Mouse (Mus musculus): ENCODE measurements around the gene Rnf167. TPM values are rescaled to one million over a fixed set of nuclear protein-coding genes. Genes with fewer than 3 reads are reported as not detected.
A peak's percentile ranks its signal among the peaks of the same experiment; 100 is the strongest.

Gene Rnf167
- polyA plus RNA-seq, 1 experiment from 2014 or later: 55.3 TPM

DNA sequence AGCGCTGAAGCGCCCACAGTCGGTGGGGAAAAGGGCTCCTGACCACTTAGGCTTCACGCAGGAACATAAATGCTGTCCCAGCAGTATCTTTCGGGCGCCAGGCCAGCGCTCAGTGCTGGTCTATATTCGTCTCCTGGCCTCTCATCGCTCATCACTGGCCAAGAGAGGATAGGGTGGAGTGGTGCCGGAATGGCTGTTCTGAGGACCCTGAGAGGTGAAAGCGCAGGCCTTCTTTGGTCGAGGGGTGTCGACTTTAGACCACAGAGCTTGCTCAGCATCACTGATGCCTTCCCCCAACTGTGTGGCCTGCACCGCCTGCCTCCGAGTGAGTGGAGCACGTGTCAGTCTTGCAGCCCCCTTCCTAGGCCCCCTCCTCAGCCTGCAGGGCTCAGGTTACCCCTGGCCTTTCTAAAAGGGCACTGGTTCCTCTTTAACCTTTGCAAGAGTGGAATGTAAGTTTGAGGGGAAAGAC, 9.5 kb downstream of the Rnf167 start:
- H3K27ac ChIP-seq (ENCODE audit: low read depth): peak overlapping the region; percentile 99
- peaks cover 12% of the 10 kb centered on the region for H3K36me3 ChIP-seq (replicated peaks; ENCODE audit: insufficient read depth, low read length)
- ATAC-seq (no peak), DNase-seq (no peak)
- H3K9ac ChIP-seq (replicated peaks): peak overlapping the region; percentile 100; the same call in 1 of the 2 replicates
- H3K9me3 ChIP-seq (ENCODE audit: low read length): no peaks in the 10 kb centered on the region
- 26% methylated on average over 16 of the region's 16 CpGs for WGBS (ENCODE audit: insufficient replicate concordance)
- peak overlapping the region; percentile 100 for H3K4me3 ChIP-seq (ENCODE audit: low read depth, low read length)
- peak overlapping the region; percentile 96 for H3K4me2 ChIP-seq (ENCODE audit: low read depth, low read length)
- no peaks in the 10 kb centered on the region for H3K27me3 ChIP-seq (ENCODE audit: insufficient read depth, low read length)
- H3K4me1 ChIP-seq (ENCODE audit: insufficient read depth): peaks cover 31% of the 10 kb centered on the region
- TF ChIP-seq EP300 (IDR thresholded peaks at IDR 0.05; ENCODE audit: low read depth) (no peak), CTCF (IDR thresholded peaks at IDR 0.05; ENCODE audit: low read depth) (no peak)

DNA sequence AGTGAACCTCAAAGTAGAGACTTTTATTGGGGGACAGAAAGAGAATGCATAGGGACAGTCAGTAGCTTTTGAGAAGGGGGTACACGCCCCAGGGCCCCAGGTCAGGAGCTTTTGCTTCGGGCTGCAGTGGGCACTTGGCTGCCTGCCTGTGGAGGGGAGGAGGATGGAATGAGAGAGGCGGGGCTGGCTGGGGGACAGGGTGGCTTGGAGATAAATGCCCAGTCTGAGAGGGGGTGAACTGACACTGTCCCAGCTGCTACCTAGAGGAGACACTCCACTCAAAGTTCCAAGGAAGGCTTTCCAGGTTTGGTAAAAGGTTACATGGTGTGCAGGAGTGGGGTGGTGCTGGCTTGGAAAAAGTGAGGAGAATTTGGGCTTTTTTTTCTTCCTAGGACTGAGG, 9.9 kb downstream of the Rnf167 start, which contains the start of gene Eno3:
TSS of gene Eno3 (plus strand) at position 239 of the 400 bp plus-strand sequence.
- DNase-seq (no peak), ATAC-seq (no peak)
- no peak for TF ChIP-seq EP300 (IDR thresholded peaks at IDR 0.05; ENCODE audit: low read depth)
- peak within 1 kb of the TSS; percentile 96 for H3K4me2 ChIP-seq (ENCODE audit: low read depth, low read length)
- peak within 1 kb of the TSS; percentile 99 for H3K27ac ChIP-seq (ENCODE audit: low read depth)
- H3K4me3 ChIP-seq (ENCODE audit: low read depth, low read length): peak within 1 kb of the TSS; percentile 100
- peaks cover 11% of the 10 kb centered on the region for H3K36me3 ChIP-seq (replicated peaks; ENCODE audit: insufficient read depth, low read length)
- H3K9ac ChIP-seq (replicated peaks): peak within 1 kb of the TSS; percentile 100
- peaks cover 27% of the 10 kb centered on the region for H3K4me1 ChIP-seq (ENCODE audit: insufficient read depth)
- no peaks in the 10 kb centered on the region for H3K27me3 ChIP-seq (ENCODE audit: insufficient read depth, low read length)
- WGBS (ENCODE audit: insufficient replicate concordance): 33% methylated on average over 3 of the region's 3 CpGs
- no peaks in the 10 kb centered on the region for H3K9me3 ChIP-seq (ENCODE audit: low read length)

DNA sequence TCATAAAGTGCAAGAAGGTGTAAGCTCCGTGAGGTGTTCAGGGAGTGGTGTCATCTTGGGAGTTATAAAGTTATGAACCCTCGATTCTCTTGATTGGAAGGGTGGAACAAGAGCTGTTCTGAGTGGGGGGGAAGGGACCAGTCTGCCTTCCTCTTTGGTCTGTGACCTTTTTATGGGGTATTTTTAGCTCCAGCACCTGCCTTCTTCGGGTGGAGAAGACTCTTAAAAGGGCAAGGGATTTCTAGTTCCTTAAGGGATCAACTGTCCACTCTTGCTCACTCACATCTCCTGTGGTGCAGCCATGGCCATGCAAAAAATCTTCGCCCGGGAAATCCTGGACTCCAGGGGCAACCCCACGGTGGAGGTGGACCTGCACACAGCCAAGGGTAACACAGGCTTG, 10.5 kb downstream of the Rnf167 start:
- Histone ChIP-seq H3K4me2 (ENCODE audit: low read depth, low read length) (no peak overlapping the region), H3K27me3 (ENCODE audit: insufficient read depth, low read length) (no peaks in the 10 kb centered on the region), H3K36me3 (replicated peaks; ENCODE audit: insufficient read depth, low read length) (peaks cover 13% of the 10 kb centered on the region), H3K4me3 (ENCODE audit: low read depth, low read length) (no peak overlapping the region), H3K27ac (ENCODE audit: low read depth) (no peak overlapping the region), H3K9ac (replicated peaks) (no peak overlapping the region), H3K4me1 (ENCODE audit: insufficient read depth) (peaks cover 22% of the 10 kb centered on the region), H3K9me3 (ENCODE audit: low read length) (no peaks in the 10 kb centered on the region)
- TF ChIP-seq CTCF (IDR thresholded peaks at IDR 0.05; ENCODE audit: low read depth) (no peak), EP300 (IDR thresholded peaks at IDR 0.05; ENCODE audit: low read depth) (no peak)
- WGBS (ENCODE audit: insufficient replicate concordance): 51% methylated on average over 6 of the region's 6 CpGs
- ATAC-seq (no peak), DNase-seq (no peak)

DNA sequence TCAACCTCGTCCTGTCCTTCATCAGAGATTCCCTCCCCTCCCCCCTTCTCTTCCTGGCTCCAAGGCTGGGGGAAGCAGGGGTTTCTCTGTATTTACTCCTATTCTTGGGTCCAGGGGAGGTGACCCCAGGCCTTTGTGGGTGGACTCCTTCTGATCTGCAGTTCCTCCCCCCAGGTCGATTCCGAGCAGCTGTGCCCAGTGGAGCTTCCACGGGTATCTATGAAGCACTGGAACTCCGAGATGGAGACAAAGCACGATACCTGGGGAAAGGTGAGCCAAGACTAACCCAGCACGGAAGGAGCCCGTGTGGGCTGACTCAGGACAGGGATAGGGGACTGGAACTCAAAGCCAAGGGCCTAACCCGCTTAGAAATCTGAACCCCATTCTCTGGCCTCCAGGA, 11.0 kb downstream of the Rnf167 start:
- Histone ChIP-seq H3K9me3 (ENCODE audit: low read length) (no peaks in the 10 kb centered on the region), H3K9ac (replicated peaks) (no peak overlapping the region), H3K36me3 (replicated peaks; ENCODE audit: insufficient read depth, low read length) (peaks cover 13% of the 10 kb centered on the region), H3K4me3 (ENCODE audit: low read depth, low read length) (no peak overlapping the region), H3K4me2 (ENCODE audit: low read depth, low read length) (no peak overlapping the region), H3K4me1 (ENCODE audit: insufficient read depth) (peaks cover 20% of the 10 kb centered on the region), H3K27me3 (ENCODE audit: insufficient read depth, low read length) (no peaks in the 10 kb centered on the region), H3K27ac (ENCODE audit: low read depth) (no peak overlapping the region)
- no peak for ATAC-seq
- WGBS (ENCODE audit: insufficient replicate concordance): 69% methylated on average over 9 of the region's 9 CpGs
- no peak for TF ChIP-seq EP300 (IDR thresholded peaks at IDR 0.05; ENCODE audit: low read depth)
- TF ChIP-seq CTCF (IDR thresholded peaks at IDR 0.05; ENCODE audit: low read depth): no peak
- DNase-seq: no peak

DNA sequence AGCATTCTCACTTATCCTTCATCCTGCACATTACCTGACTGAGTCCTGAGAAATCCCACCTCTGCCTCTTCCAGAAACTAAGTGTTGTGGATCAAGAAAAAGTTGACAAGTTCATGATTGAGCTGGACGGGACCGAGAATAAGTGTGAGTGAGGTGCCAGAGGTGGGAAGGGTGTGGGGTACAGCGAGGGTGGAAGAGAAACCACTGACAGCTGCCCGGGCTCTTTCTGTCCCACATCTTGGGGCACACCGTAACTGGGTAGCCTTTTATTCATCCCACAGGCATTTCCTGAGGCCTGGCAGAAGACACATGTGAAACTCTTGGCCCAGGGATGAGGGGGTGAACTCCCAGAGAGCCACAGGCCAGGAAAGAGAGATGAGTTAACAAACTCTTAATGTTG, 11.5 kb downstream of the Rnf167 start:
- ATAC-seq: no peak
- TF ChIP-seq CTCF (IDR thresholded peaks at IDR 0.05; ENCODE audit: low read depth) (no peak), EP300 (IDR thresholded peaks at IDR 0.05; ENCODE audit: low read depth) (no peak)

DNA sequence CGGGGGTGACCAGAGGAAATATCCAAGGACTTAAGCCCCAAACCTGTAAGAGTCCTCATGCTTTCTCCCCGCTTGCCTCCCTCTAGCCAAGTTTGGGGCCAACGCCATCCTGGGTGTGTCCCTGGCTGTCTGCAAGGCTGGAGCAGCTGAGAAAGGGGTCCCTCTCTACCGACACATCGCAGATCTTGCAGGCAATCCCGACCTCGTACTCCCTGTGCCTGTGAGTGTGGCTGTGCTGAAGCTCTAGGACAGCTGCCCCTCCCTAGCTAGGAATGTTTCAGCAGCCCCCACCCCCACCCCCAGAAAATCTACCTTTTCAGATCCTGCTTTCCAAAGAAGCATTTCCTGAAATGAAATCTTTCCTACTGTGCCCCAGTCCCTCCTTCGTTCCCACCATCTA, 11.9 kb downstream of the Rnf167 start:
- H3K36me3 ChIP-seq (replicated peaks; ENCODE audit: insufficient read depth, low read length): peaks cover 20% of the 10 kb centered on the region
- peaks cover 20% of the 10 kb centered on the region for H3K4me1 ChIP-seq (ENCODE audit: insufficient read depth)
- TF ChIP-seq EP300 (IDR thresholded peaks at IDR 0.05; ENCODE audit: low read depth) (no peak), CTCF (IDR thresholded peaks at IDR 0.05; ENCODE audit: low read depth) (no peak)
- no peak overlapping the region for H3K9ac ChIP-seq (replicated peaks)
- 82% methylated on average over 8 of the region's 8 CpGs for WGBS (ENCODE audit: insufficient replicate concordance)
- ATAC-seq: no peak
- no peaks in the 10 kb centered on the region for H3K27me3 ChIP-seq (ENCODE audit: insufficient read depth, low read length)
- no peak overlapping the region for H3K4me2 ChIP-seq (ENCODE audit: low read depth, low read length)
- H3K4me3 ChIP-seq (ENCODE audit: low read depth, low read length): no peak overlapping the region
- no peak for DNase-seq
- H3K27ac ChIP-seq (ENCODE audit: low read depth): no peak overlapping the region
- no peaks in the 10 kb centered on the region for H3K9me3 ChIP-seq (ENCODE audit: low read length)

More for the DNA sequence above, 11.5 kb downstream of the Rnf167 start:
- Histone ChIP-seq H3K27ac (ENCODE audit: low read depth) (no peak overlapping the region), H3K36me3 (replicated peaks; ENCODE audit: insufficient read depth, low read length) (peaks cover 16% of the 10 kb centered on the region), H3K9ac (replicated peaks) (no peak overlapping the region), H3K4me1 (ENCODE audit: insufficient read depth) (peaks cover 20% of the 10 kb centered on the region), H3K4me3 (ENCODE audit: low read depth, low read length) (no peak overlapping the region), H3K27me3 (ENCODE audit: insufficient read depth, low read length) (no peaks in the 10 kb centered on the region), H3K9me3 (ENCODE audit: low read length) (no peaks in the 10 kb centered on the region), H3K4me2 (ENCODE audit: low read depth, low read length) (no peak overlapping the region)
- DNase-seq: no peak
- 72% methylated on average over 5 of the region's 5 CpGs for WGBS (ENCODE audit: insufficient replicate concordance)

DNA sequence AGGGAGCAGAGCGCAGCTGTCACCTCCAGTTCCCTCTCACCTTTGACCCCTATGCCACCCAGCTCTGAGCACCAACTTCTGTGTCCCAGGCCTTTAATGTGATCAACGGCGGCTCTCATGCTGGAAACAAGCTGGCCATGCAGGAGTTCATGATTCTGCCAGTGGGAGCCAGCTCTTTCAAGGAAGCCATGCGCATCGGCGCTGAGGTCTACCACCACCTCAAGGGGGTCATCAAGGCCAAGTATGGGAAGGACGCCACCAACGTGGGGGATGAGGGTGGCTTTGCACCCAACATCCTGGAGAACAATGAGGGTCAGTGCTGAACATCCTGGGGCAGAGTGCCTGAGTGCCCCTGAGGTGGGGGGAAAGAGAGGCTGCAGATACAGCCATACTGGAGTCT, 13.5 kb downstream of the Rnf167 start:
- Histone ChIP-seq H3K4me1 (ENCODE audit: insufficient read depth) (peaks cover 18% of the 10 kb centered on the region), H3K36me3 (replicated peaks; ENCODE audit: insufficient read depth, low read length) (peaks cover 35% of the 10 kb centered on the region), H3K9me3 (ENCODE audit: low read length) (no peaks in the 10 kb centered on the region), H3K4me2 (ENCODE audit: low read depth, low read length) (no peak overlapping the region), H3K9ac (replicated peaks) (no peak overlapping the region), H3K4me3 (ENCODE audit: low read depth, low read length) (no peak overlapping the region), H3K27ac (ENCODE audit: low read depth) (no peak overlapping the region), H3K27me3 (ENCODE audit: insufficient read depth, low read length) (no peaks in the 10 kb centered on the region)
- ATAC-seq: no peak
- DNase-seq: no peak
- TF ChIP-seq EP300 (IDR thresholded peaks at IDR 0.05; ENCODE audit: low read depth): no peak
- no peak for TF ChIP-seq CTCF (IDR thresholded peaks at IDR 0.05; ENCODE audit: low read depth)
- WGBS (ENCODE audit: insufficient replicate concordance): 79% methylated on average over 8 of the region's 8 CpGs
